Mouse (Mus musculus) ZHBTc4 (cell line): ENCODE results near the gene Ube2j1.
"Not testable (repeated sequence)": the region's sequence is repeated elsewhere in the genome, so short reads cannot be mapped to it uniquely, and the experiment has no call there.

Source experiments
- DNase-seq: peaks from one replicate; pipeline ENCODE4 v3.0.0-alpha.2; 2011; ENCODE audit warnings: low read depth, low spot score

Ube2j1 gene

GRCm38 (mm10) chr4:33031195-33031960, at the start of gene Ube2j1:
Gene Ube2j1 (plus strand): TSS chr4:33031416.
- DNase-seq: peak; percentile 85

GRCm38 (mm10) chr4:32981617-32982016, 49.6 kb upstream of the Ube2j1 start:
- no peak for DNase-seq

GRCm38 (mm10) chr4:32982041-32982715, 49.0 kb upstream of the Ube2j1 start:
- DNase-seq: no peak

GRCm38 (mm10) chr4:32982716-32983175, 48.5 kb upstream of the Ube2j1 start, which contains the start of gene Rragd:
Gene Rragd (plus strand): TSS chr4:32983037.
- DNase-seq: peak; percentile 67

GRCm38 (mm10) chr4:32983176-32984155, 47.8 kb upstream of the Ube2j1 start:
- peak; percentile 63 for DNase-seq

- DNase-seq: no peak
These were observed 47.0 kb upstream of the Ube2j1 start for GRCm38 (mm10) chr4:32984242-32984641.

GRCm38 (mm10) chr4:32984801-32985675, 46.2 kb upstream of the Ube2j1 start:
- peak; percentile 78 for DNase-seq

GRCm38 (mm10) chr4:32985684-32986083, 45.5 kb upstream of the Ube2j1 start:
- DNase-seq: no peak

- DNase-seq: no peak
These were observed 44.2 kb upstream of the Ube2j1 start for GRCm38 (mm10) chr4:32987006-32987405.

GRCm38 (mm10) chr4:32989346-32989745, 41.9 kb upstream of the Ube2j1 start:
- no peak for DNase-seq

- DNase-seq: peak; percentile 65
These were observed 37.0 kb upstream of the Ube2j1 start for GRCm38 (mm10) chr4:32994168-32994567.

- DNase-seq: peak; percentile 69
These were observed 35.1 kb upstream of the Ube2j1 start for GRCm38 (mm10) chr4:32996083-32996482.

GRCm38 (mm10) chr4:32997571-32997970, 33.6 kb upstream of the Ube2j1 start:
- DNase-seq: no peak

GRCm38 (mm10) chr4:32998996-32999395, 32.2 kb upstream of the Ube2j1 start:
- DNase-seq: no peak

- no peak for DNase-seq
These were observed 29.1 kb upstream of the Ube2j1 start for GRCm38 (mm10) chr4:33002081-33002480.

- not testable (repeated sequence) for DNase-seq
These were observed 25.4 kb upstream of the Ube2j1 start for GRCm38 (mm10) chr4:33005595-33006470.

GRCm38 (mm10) chr4:33006844-33007243, 24.4 kb upstream of the Ube2j1 start:
- no peak for DNase-seq

- DNase-seq: no peak
These were observed 23.6 kb upstream of the Ube2j1 start for GRCm38 (mm10) chr4:33007443-33008217.

GRCm38 (mm10) chr4:33010078-33010477, 21.1 kb upstream of the Ube2j1 start:
- DNase-seq: no peak
